Mouse (Mus musculus): ENCODE data around the gene Btbd8.

Btbd8 gene

GRCm38 (mm10) chr5:107516087-107516486, 78.3 kb downstream of the Btbd8 start:
- in situ Hi-C loops (cut with MboI, MseI) = no loop called here

GRCm38 (mm10) chr5:107518602-107519001, 80.8 kb downstream of the Btbd8 start:
- in situ Hi-C loops (cut with MboI, MseI) = no loop called here

GRCm38 (mm10) chr5:107521386-107521785, 83.6 kb downstream of the Btbd8 start:
- in situ Hi-C loops (cut with MboI, MseI) = no loop called here

GRCm38 (mm10) chr5:107521897-107522296, 84.1 kb downstream of the Btbd8 start:
- in situ Hi-C loops (cut with MboI, MseI) = no loop called here

- in situ Hi-C loops (cut with MboI, MseI) = no loop called here
Observed at GRCm38 (mm10) chr5:107524281-107524680, 86.5 kb downstream of the Btbd8 start.

GRCm38 (mm10) chr5:107528856-107529255, 91.1 kb downstream of the Btbd8 start:
- in situ Hi-C loops (cut with MboI, MseI) = no loop called here

GRCm38 (mm10) chr5:107533590-107533989, 95.8 kb downstream of the Btbd8 start:
- in situ Hi-C loops (cut with MboI, MseI) = no loop called here

GRCm38 (mm10) chr5:107534581-107534980, 96.8 kb downstream of the Btbd8 start, which contains the start of gene 1700028K03Rik:
Gene 1700028K03Rik, plus strand, starts transcription at chr5:107534709.
- in situ Hi-C loops (cut with MboI, MseI) = no loop called here

- in situ Hi-C loops (cut with MboI, MseI) = no loop called here
Observed at GRCm38 (mm10) chr5:107541696-107542095, 103.9 kb downstream of the Btbd8 start.

GRCm38 (mm10) chr5:107545927-107546326, 108.1 kb downstream of the Btbd8 start:
- in situ Hi-C loops (cut with MboI, MseI) = no loop called here

GRCm38 (mm10) chr5:107547955-107548354, 110.2 kb downstream of the Btbd8 start:
- in situ Hi-C loops (cut with MboI, MseI) = no loop called here

- in situ Hi-C loops (cut with MboI, MseI) = no loop called here
Observed at GRCm38 (mm10) chr5:107548444-107548843, 110.6 kb downstream of the Btbd8 start.

- in situ Hi-C loops (cut with MboI, MseI) = no loop called here
Observed at GRCm38 (mm10) chr5:107554336-107554735, 116.5 kb downstream of the Btbd8 start.

GRCm38 (mm10) chr5:107556969-107557368, 119.2 kb downstream of the Btbd8 start:
- in situ Hi-C loops (cut with MboI, MseI) = no loop called here
